Mouse (Mus musculus): ENCODE data around the gene Carm1.

GRCm38 (mm10) chr9:21578226-21578625 lies 31.5 kb downstream of the Carm1 start:
- TF ChIP-seq CTCF (IDR thresholded peaks at IDR 0.05; ENCODE audit: extremely low read depth, insufficient read depth, low read length) = no peak
- no peak for TF ChIP-seq POLR2A (IDR thresholded peaks at IDR 0.05; ENCODE audit: extremely low read depth, insufficient read depth, low read length)
